Mouse (Mus musculus) splenic B cell, adult 2 months (primary cell): ENCODE results near the gene Draxin.

Experiments used
- DNase-seq: peaks from one replicate; pipeline ENCODE4 v3.0.0-alpha.2; 2011; ENCODE audit warnings: low read depth, low spot score
- H3K27me3 ChIP-seq: 2 replicates; pipeline ENCODE4 v1.6.1; 2012; ENCODE audit warnings: mild to moderate bottlenecking, low read length, moderate library complexity, mixed read lengths; ENCODE audit not compliant: control insufficient read depth, poor library complexity, insufficient read depth, severe bottlenecking
- H3K36me3 ChIP-seq: 2 replicates; pipeline ENCODE4 v1.6.1; 2012; ENCODE audit warnings: mild to moderate bottlenecking, low read length, moderate library complexity, mixed read lengths; ENCODE audit not compliant: control insufficient read depth, poor library complexity, insufficient read depth, severe bottlenecking

Draxin gene

GRCm38 (mm10) chr4:148160436-148161390 is 30.2 kb upstream of the Draxin start, which contains the start of the genes Fbxo44 and Fbxo2:
Gene Fbxo44, minus strand, starts transcription at chr4:148160482.
Gene Fbxo2, plus strand, starts transcription at chr4:148160621.
- 0 out of 2 replicates have a peak, but pooled peaks cover 3% of the 10 kb centered on the region for H3K27me3 ChIP-seq
- DNase-seq: peak; percentile 47

DNA sequence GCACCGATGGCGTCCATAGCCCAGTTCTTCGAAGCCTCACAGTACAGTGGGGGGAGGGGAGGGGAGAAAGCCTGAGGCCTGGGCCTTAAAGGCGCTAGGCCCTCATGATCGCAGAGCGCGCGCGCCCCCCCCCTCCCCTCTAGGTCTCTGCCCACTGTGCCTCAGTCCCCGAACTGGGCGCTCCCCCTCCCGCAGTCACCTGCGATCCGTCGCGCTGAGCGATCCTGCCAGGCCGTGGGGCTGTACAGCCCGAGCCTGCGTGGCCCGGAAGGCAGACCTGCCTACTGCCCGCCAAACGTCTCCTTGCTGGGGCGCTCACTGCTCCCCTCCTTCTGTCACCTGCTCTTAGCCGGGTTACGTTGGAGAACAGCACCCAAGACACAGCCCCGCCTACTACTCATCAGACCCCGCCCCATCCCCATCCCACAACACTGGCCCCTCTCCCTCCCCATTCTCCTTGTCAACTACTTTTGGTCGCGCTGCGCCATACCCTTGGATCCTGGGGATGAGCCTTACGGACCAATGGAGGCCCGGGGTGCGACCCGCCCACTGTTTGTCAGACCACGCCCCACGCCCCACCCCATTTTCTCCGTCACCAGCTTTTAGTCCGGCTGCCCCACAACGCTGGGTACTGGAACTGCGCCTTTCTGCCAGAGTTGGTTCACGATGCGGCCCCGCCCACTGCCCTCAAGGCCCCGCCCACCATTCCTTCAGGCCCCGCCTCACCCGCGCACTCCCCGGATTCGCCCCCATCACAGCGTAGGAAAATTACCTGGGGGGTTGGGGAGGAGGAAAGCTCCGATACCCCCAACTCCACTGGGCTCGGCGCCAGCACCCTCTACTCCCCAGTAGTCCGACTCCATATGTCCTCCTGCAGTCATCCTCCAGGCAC is 29.3 kb upstream of the Draxin start:
- H3K27me3 ChIP-seq: 0 out of 2 replicates have a peak, but pooled peaks cover 3% of the 10 kb centered on the region
- peak; percentile 94 for DNase-seq
- no peaks in the 10 kb centered on the region for H3K36me3 ChIP-seq

More at GRCm38 (mm10) chr4:148160436-148161390, 30.2 kb upstream of the Draxin start, which contains the start of the genes Fbxo44 and Fbxo2:
- H3K36me3 ChIP-seq: no peaks in the 10 kb centered on the region

DNA sequence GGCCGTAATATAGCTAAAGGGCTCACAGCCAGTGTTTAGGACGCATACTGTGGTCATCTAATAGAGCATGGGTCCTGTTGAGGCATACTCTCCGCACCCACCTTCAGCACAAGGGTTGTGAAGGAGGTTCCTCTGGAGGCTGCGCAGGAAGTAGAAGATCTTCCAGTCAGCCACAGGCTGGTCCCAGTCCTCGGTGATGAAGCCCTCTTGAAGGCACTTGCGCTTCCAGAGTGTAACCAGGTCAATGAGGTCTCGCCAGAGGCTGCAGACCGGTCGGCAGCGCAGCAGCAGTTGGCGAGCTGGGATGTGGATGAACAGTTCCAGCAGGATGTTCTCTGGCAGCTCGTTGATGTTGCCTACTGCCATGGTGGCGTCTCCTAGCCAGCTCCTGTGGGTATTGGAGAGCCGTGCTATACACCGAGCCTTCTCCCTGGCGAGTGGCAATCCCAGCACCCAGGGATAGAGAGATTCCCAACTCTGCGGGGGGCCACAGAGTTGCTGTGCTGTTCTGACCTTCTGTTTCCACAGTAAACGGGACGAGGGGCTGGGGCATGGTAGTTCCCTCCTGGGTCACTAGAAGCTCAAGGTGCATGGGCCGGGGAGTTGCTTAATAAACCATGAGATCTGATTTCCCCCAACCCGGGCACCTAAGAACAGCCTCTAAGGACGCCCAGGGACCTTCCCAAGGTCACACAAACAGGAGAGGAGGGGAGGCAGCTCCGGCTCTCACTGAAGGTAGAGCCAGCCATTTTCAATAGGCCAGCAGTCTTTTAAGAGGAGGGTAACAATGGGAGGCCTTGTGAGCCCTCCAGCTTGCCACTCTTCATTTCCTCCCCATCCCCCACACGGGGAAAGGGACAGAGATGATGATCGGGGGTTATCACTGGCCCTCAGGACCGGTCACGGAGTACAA is 28.2 kb upstream of the Draxin start:
- Histone ChIP-seq H3K36me3 (no peaks in the 10 kb centered on the region), H3K27me3 (0 out of 2 replicates have a peak, but pooled peaks cover 3% of the 10 kb centered on the region)
- no peak for DNase-seq

DNA sequence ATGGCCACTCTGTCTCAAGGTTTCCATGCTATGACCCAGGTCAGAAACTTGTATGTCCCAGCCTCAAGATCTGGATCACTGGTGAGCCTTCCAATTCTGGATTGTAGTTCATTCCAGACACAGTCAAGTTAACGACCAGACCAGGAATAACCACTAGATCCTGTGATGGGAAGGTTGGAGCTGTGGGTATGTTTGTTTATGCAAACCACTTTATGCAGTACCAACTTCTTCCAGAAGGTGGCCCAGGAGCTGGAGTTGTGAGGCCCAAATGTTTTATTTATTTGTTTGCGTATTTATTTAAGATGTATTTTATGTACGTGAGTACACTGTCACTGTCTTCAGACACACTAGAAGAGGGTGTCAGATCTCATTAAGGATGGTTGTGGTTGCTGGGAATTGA is 24.5 kb upstream of the Draxin start:
- no peaks in the 10 kb centered on the region for H3K36me3 ChIP-seq
- H3K27me3 ChIP-seq: no peaks in the 10 kb centered on the region
- DNase-seq: peak; percentile 64

GRCm38 (mm10) chr4:148154006-148154405 is 23.5 kb upstream of the Draxin start:
- DNase-seq: no peak
- H3K36me3 ChIP-seq: no peaks in the 10 kb centered on the region
- H3K27me3 ChIP-seq: no peaks in the 10 kb centered on the region

- no peak for DNase-seq
- Histone ChIP-seq H3K36me3 (no peaks in the 10 kb centered on the region), H3K27me3 (no peaks in the 10 kb centered on the region)
Observed at GRCm38 (mm10) chr4:148152547-148152946, 22.0 kb upstream of the Draxin start.

- Histone ChIP-seq H3K27me3 (no peaks in the 10 kb centered on the region), H3K36me3 (no peaks in the 10 kb centered on the region)
- peak; percentile 91 for DNase-seq
Observed at GRCm38 (mm10) chr4:148151267-148152168, 21.0 kb upstream of the Draxin start, which contains the start of gene Fbxo6. Gene Fbxo6, minus strand, starts transcription at chr4:148152140.

DNA sequence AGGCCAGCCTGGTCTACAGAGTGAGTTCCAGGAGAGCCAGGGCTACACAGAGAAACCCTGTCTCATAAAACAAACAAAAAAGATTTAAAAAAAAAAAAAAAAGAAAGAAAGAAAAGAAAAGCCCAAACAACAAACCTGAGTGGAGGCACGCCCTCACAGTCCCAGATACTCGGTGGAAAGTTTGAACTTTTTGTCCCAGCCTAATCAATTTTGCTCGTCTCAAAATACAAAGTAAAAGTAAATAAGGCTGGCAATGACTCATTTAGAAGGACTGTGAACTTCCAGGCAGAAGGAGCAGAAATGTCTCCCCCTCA is 20.4 kb upstream of the Draxin start:
- DNase-seq: no peak
- H3K27me3 ChIP-seq: no peaks in the 10 kb centered on the region
- peaks cover 2% of the 10 kb centered on the region; the same call in 1 of the 2 replicates for H3K36me3 ChIP-seq

DNA sequence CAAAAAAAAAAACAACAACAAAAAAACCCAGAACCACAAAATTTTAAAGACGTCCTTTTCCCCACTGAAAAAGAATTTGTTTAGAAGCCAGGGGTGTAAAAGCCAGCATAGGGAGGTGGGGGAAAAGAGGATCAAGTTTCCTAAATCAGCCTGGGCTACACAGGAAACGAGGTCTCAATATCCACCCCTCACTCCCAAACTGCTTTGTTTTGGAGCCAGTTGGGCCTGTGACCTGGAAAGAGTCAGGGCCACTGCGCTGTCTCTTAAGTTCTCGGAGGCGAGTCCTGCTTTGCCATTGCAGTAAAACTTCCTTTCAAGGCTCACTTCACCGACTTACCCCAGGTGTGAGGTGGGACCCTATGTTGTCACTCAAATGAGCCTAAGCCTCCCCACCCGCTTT is 19.7 kb upstream of the Draxin start:
- Histone ChIP-seq H3K36me3 (peaks cover 6% of the 10 kb centered on the region), H3K27me3 (no peaks in the 10 kb centered on the region)
- no peak for DNase-seq

DNA sequence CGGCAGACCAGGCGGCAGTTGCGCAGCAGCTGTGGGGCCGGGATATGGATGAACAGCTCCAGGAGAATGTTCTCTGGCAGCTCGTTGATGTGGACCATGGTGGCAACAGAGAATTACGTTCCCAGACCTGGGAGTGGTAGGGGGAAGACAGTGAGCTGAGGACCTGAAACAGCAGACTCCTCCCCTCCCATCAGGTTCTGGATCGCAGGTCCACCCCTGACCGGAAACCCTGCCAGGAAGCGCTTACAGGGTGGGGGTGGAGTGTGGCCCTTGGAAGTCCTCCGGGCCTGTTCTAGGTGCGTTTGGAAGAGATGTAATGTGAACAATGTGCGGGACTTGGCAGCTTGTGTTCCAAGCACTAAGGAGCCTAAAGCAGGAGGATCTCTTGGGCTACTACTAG is 19.0 kb upstream of the Draxin start:
- DNase-seq: no peak
- H3K27me3 ChIP-seq: no peaks in the 10 kb centered on the region

GRCm38 (mm10) chr4:148147714-148148113 is 17.2 kb upstream of the Draxin start:
- no peak for DNase-seq
- Histone ChIP-seq H3K36me3 (peaks cover 7% of the 10 kb centered on the region), H3K27me3 (no peaks in the 10 kb centered on the region)

More for the DNA sequence above, 19.0 kb upstream of the Draxin start:
- H3K36me3 ChIP-seq: peaks cover 7% of the 10 kb centered on the region

DNA sequence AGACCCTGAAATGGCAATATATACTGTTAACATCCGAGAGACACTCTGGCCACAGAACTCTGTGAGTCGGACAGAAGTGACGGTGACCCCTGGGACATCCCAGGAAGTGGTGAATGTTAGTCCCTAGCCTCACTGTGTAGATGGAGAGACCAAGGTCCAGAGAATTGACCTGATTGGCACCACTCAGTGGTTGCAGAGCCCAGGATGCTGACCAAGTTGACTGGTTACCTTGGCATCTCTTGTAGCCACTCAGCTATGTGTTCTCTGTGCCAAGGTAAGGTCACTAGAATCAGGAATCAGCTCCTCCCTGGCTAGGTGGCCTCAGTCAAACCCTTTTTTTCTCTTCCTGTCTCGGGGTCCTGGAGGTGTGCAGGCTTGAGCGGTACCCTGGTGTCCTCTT is 13.2 kb upstream of the Draxin start:
- no peak for DNase-seq
- H3K27me3 ChIP-seq: no peaks in the 10 kb centered on the region
- H3K36me3 ChIP-seq: peaks cover 7% of the 10 kb centered on the region
